Mouse (Mus musculus): Measurements from ENCODE around the gene Col16a1.

Gene Col16a1

GRCm38 (mm10) chr4:130047331-130048202, at the start of gene Col16a1:
Gene Col16a1 (plus strand): TSS chr4:130047840.
- DNase-seq, result peak; percentile 93

GRCm38 (mm10) chr4:129998124-129998523, 49.5 kb upstream of the Col16a1 start:
- DNase-seq, result no peak

- no peak for DNase-seq
Measured at GRCm38 (mm10) chr4:130001710-130002109, 45.9 kb upstream of the Col16a1 start.

- no peak for DNase-seq
Measured at GRCm38 (mm10) chr4:130002157-130002556, 45.5 kb upstream of the Col16a1 start.

- peak; percentile 18 for DNase-seq
Measured at GRCm38 (mm10) chr4:130005593-130005992, 42.0 kb upstream of the Col16a1 start.

DNA sequence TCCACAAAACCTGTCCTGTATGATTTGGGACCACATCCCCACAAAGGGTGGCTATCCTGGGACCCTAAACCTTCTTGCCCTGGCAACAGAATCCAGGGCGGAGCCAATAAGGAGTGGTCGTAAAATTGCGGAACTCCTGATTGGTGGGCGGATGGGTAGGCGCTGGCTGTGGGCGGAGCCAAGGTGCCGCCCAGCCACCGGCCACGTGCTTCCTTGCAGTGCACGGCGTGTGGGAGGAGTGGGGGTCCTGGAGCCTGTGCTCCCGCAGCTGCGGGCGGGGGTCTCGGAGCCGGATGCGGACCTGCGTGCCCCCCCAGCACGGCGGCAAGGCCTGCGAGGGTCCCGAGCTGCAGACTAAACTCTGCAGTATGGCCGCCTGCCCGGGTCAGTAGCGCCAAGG, 41.1 kb upstream of the Col16a1 start:
- DNase-seq, result no peak

- DNase-seq, result no peak
Measured at GRCm38 (mm10) chr4:130009043-130009442, 38.6 kb upstream of the Col16a1 start.

DNA sequence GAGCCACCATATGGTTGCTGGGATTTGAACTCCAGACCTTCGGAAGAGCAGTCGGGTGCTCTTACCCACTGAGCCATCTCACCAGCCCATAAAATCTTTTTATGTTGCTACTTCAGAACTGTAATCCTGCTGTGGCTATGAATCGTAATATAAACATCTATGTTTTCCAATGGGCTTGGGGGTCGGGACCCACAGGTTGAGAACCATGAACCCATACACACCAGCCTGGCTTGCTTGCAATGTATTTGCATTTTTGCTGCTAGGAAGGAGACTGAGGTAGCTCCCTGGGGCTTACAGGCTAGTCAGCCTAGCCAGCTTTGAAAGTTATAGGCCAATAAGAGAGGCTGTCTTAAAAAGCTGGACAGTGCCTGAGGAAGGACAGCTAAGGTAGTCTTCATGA, 36.9 kb upstream of the Col16a1 start:
- DNase-seq, result no peak

DNA sequence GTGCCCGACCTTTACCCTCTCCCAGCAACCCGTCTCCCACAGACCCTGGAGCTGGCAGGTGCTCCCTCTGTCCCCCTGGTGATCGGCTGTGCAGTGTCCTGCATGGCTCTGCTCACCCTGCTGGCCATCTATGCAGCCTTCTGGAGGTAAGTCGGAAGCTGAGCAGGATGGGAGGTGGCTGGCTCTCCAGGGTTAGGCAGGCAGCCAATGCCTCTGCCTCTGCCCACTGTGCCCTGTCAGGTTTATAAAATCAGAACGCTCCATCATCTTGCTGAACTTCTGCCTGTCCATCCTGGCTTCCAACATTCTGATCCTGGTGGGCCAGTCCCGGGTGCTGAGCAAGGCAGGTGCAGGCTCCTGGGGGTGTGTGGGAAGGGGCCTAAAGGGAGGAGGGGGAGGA, 35.4 kb upstream of the Col16a1 start:
- DNase-seq, result no peak

- no peak for DNase-seq
Measured at GRCm38 (mm10) chr4:130013111-130013510, 34.5 kb upstream of the Col16a1 start.

GRCm38 (mm10) chr4:130016010-130016409, 31.6 kb upstream of the Col16a1 start:
- no peak for DNase-seq

- no peak for DNase-seq
Measured at GRCm38 (mm10) chr4:130017036-130017674, 30.5 kb upstream of the Col16a1 start.

DNA sequence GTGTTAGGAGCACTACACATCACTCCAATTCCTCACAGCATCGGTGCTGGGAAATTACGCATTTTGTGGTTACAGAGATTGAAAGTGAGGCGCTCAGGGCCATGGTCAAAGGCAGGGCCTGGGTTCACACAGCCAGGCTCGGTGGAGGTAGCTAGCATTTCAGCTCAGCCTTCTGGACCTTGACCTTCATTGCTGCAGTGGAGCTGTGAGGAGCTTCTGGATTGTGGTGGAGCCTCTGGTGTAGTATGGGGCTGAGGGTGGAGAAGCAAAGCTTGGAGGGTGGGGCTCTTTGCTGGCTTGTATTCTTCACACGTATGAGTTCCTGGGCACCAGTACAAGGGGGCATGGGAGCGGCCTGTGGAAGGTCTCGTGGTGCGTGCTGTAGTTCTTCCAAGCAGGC, 24.7 kb upstream of the Col16a1 start:
- peak; percentile 7 for DNase-seq

DNA sequence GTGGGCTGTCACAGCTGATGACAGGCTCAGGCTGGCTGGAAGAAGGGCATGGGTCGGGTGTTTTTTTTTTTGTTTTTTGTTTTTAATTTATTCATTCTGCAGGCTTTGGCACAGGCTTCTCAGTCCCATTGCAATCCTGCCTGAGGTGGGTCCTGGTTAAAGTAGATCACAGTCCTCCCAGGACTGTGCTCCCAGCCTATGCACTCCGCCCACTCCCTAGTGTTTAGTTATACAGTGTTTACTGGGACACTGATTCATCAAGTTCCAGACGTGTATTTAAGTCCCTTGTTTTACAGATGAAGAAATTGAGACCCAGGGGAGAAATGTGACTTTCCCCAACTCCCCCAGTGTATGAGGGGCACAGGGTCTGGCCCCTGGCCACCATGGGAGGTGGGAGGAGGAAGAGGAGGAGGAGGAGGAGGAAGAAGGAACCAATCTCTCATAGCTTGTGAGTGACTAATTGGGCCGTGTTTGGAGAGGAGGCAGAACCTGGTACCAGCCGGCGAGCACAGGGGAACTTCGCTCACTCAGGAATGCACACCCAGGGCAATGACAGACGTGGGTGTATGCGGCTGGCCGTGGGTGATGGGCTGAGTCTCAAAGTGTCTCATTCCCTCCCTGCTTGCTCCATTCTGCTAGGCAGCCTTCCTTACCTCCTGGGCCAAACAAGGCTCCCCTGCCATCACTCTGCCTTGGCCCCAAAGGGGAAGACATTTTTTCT, 24.0 kb upstream of the Col16a1 start:
- no peak for DNase-seq

GRCm38 (mm10) chr4:130025544-130025943, 22.1 kb upstream of the Col16a1 start:
- DNase-seq, result no peak

- DNase-seq, result no peak
Measured at GRCm38 (mm10) chr4:130031146-130031545, 16.5 kb upstream of the Col16a1 start.

GRCm38 (mm10) chr4:130033496-130033895, 14.1 kb upstream of the Col16a1 start:
- no peak for DNase-seq

DNA sequence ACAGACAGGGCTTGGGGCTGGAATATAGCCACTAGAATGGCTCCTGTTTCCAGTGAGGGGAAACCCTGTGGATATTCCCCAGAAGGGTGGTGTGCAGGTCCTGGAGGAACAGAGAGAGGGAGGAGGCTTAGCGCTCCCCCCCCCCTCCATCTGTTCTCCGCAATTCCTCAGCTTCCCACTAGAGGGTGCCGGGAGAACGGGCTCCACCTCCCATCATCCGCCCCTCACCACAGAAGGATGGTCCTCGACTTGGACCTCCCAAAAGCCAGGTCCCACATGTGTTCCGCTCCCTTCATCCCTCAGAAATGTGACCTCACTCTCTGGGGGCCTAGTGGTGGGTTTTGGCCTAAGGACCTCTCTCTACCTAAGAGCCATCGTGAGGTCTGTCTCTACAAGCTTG, 11.5 kb upstream of the Col16a1 start:
- peak; percentile 45 for DNase-seq

DNA sequence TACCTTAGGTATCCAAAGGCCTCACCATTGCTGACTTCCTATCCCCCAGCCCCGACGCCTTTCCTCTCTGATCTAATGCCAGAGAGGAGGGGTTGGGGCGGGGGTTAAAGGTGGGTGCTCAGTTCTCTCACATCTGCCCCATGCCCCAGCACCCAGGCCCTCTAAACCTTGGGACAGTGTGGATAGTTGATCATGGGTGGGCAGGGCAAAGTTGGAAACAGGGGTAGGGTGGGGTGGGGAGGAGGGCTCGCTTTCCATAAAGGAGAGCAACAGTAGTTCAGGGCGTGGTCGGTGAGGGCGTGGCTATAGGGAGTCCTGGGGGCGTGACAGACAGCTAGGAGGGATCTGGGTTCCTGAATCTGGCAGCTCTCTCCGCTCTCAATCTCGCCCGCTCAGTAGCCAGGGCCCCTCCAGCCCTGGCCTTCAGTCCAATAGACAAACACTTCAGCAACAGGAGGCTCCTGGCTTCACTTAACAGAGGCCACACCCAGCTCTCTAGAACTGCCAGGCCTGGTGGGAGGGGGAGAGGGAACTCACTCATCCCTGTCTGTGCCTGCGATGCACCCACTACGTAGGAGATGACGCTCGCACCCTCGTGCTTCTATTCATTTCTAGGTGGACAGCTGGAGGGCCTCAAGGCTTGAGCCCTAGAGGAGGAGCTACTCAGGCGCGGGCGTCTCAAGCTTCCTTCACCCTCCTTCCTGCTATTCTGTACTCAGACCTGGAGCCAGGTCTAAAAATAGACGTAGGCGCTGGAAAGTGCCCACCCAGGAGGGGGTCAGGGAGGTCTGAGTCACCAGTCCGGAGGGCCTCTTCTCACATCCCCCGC, 10.9 kb upstream of the Col16a1 start:
- peak; percentile 85 for DNase-seq

- DNase-seq, result peak; percentile 21
Measured at GRCm38 (mm10) chr4:130039351-130039750, 8.3 kb upstream of the Col16a1 start.

GRCm38 (mm10) chr4:130041076-130041475, 6.6 kb upstream of the Col16a1 start:
- no peak for DNase-seq

- DNase-seq, result no peak
Measured at GRCm38 (mm10) chr4:130044211-130044610, 3.4 kb upstream of the Col16a1 start.

- DNase-seq, result peak; percentile 57
Measured at GRCm38 (mm10) chr4:130045609-130046008, 2.0 kb upstream of the Col16a1 start.

Data from lung, postnatal 36 days (tissue).